Mouse (Mus musculus): ENCODE data around the gene Smarce1.

The Smarce1 gene

GRCm38 (mm10) chr11:99165031-99165752, 65.6 kb downstream of the Smarce1 start:
- no peak for TF ChIP-seq GATA4 (IDR thresholded peaks at IDR 0.05; ENCODE audit: insufficient replicate concordance, low read length)

DNA sequence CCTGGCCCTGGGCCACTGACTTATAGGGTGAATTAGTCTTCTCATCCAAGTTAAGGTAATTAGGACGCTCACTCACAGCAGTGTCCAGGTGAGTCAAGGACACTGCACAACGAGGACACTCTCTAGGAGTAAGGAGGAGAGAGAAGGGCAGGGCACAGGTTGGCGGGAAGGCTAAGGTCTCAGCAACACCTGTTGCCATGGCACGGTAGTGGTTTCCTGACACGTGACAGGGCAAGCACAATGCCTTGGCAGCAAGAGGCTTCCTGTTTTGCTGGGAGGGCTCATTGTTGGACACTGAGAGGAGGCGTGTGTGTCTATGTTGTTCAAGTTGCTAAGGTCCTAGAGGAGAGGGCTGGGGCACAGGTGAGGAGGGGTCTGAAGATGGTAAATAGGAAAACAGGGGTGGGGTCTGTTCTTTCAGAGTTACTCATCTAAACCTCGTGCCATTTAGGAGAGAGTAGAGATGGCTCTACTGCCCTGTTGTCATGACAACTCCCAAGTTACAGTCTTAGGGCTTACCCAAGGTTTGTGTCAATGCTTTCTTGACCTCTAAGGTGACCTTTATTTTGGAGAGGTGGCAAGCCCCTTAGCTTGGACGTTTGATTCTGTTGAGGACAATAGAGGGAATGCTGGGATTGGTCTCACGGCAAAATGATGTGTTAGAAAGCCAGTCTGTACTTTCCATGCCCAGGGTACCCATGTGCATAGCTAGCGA, 67.7 kb downstream of the Smarce1 start:
- no peak for TF ChIP-seq GATA4 (IDR thresholded peaks at IDR 0.05; ENCODE audit: insufficient replicate concordance, low read length)

- no peak for TF ChIP-seq GATA4 (IDR thresholded peaks at IDR 0.05; ENCODE audit: insufficient replicate concordance, low read length)
Observed at GRCm38 (mm10) chr11:99161648-99162047, 69.2 kb downstream of the Smarce1 start.

DNA sequence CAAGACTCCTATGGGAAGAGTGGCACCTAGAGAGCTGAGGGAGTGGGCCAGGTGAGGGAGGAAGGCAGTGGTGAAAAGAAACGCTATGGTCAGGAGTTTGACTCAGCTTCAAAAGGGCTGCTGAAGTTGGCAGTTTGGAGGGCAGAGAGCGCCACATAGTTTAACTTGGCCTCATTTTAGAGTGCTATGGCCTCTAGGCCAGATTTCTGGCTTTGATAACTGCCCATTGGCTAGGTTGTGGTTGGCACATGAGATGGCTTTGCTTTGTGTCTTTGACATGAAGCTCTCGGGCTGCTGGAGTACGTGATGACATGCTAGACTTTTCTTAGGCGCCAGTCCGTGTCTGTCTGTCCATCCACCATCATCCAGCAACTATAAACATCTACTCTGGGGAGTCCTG, 70.6 kb downstream of the Smarce1 start:
- TF ChIP-seq GATA4 (IDR thresholded peaks at IDR 0.05; ENCODE audit: insufficient replicate concordance, low read length): peak; percentile 99
